Mouse (Mus musculus): ENCODE measurements at regions not wholly inside any gene's neighbourhood (a gene's known extent, or its start where the extent isn't known, plus 50 kb on each side); places are given as distances from the start of the nearest gene placed in this dataset.

- ATAC-seq (replicated peaks; ENCODE audit: low FRiP score, poor library complexity, severe bottlenecking): no peak
Measured at GRCm38 (mm10) chr13:44504455-44504854, 224.8 kb upstream of the Jarid2 start.

GRCm38 (mm10) chr13:44506975-44507374 lies 222.3 kb upstream of the Jarid2 start:
- no peak for ATAC-seq (replicated peaks; ENCODE audit: low FRiP score, poor library complexity, severe bottlenecking)

- no peak for ATAC-seq (replicated peaks; ENCODE audit: low FRiP score, poor library complexity, severe bottlenecking)
Measured at GRCm38 (mm10) chr13:44509526-44510159, 219.6 kb upstream of the Jarid2 start.

GRCm38 (mm10) chr13:44513378-44514285 lies 215.6 kb upstream of the Jarid2 start:
- no peak for ATAC-seq (replicated peaks; ENCODE audit: low FRiP score, poor library complexity, severe bottlenecking)

- ATAC-seq (replicated peaks; ENCODE audit: low FRiP score, poor library complexity, severe bottlenecking): no peak
Measured at GRCm38 (mm10) chr13:44514636-44515158, 214.6 kb upstream of the Jarid2 start.

GRCm38 (mm10) chr13:44516863-44517262 lies 212.4 kb upstream of the Jarid2 start:
- no peak for ATAC-seq (replicated peaks; ENCODE audit: low FRiP score, poor library complexity, severe bottlenecking)

- no peak for ATAC-seq (replicated peaks; ENCODE audit: low FRiP score, poor library complexity, severe bottlenecking)
Measured at GRCm38 (mm10) chr13:44517312-44517711, 212.0 kb upstream of the Jarid2 start.

GRCm38 (mm10) chr13:44518215-44518614 lies 211.1 kb upstream of the Jarid2 start:
- ATAC-seq (replicated peaks; ENCODE audit: low FRiP score, poor library complexity, severe bottlenecking): no peak

- ATAC-seq (replicated peaks; ENCODE audit: low FRiP score, poor library complexity, severe bottlenecking): no peak
Measured at GRCm38 (mm10) chr13:44523516-44523915, 205.8 kb upstream of the Jarid2 start.

GRCm38 (mm10) chr13:44530867-44531564 lies 198.3 kb upstream of the Jarid2 start:
- ATAC-seq (replicated peaks; ENCODE audit: low FRiP score, poor library complexity, severe bottlenecking): no peak

- ATAC-seq (replicated peaks; ENCODE audit: low FRiP score, poor library complexity, severe bottlenecking): no peak
Measured at GRCm38 (mm10) chr13:44532631-44533180, 196.6 kb upstream of the Jarid2 start.

- no peak for ATAC-seq (replicated peaks; ENCODE audit: low FRiP score, poor library complexity, severe bottlenecking)
Measured at GRCm38 (mm10) chr13:44534575-44535080, 194.6 kb upstream of the Jarid2 start.

GRCm38 (mm10) chr13:44535441-44535840 lies 193.8 kb upstream of the Jarid2 start:
- no peak for ATAC-seq (replicated peaks; ENCODE audit: low FRiP score, poor library complexity, severe bottlenecking)

- no peak for ATAC-seq (replicated peaks; ENCODE audit: low FRiP score, poor library complexity, severe bottlenecking)
Measured at GRCm38 (mm10) chr13:44538238-44538637, 191.0 kb upstream of the Jarid2 start.

GRCm38 (mm10) chr13:44540401-44540800 lies 188.9 kb upstream of the Jarid2 start:
- no peak for ATAC-seq (replicated peaks; ENCODE audit: low FRiP score, poor library complexity, severe bottlenecking)

- ATAC-seq (replicated peaks; ENCODE audit: low FRiP score, poor library complexity, severe bottlenecking): no peak
Measured at GRCm38 (mm10) chr13:44541243-44541653, 188.0 kb upstream of the Jarid2 start.

GRCm38 (mm10) chr13:44544786-44545185 lies 184.5 kb upstream of the Jarid2 start:
- ATAC-seq (replicated peaks; ENCODE audit: low FRiP score, poor library complexity, severe bottlenecking): no peak

- no peak for ATAC-seq (replicated peaks; ENCODE audit: low FRiP score, poor library complexity, severe bottlenecking)
Measured at GRCm38 (mm10) chr13:44546289-44546688, 183.0 kb upstream of the Jarid2 start.

- no peak for ATAC-seq (replicated peaks; ENCODE audit: low FRiP score, poor library complexity, severe bottlenecking)
Measured at GRCm38 (mm10) chr13:44548880-44549279, 180.4 kb upstream of the Jarid2 start.

- ATAC-seq (replicated peaks; ENCODE audit: low FRiP score, poor library complexity, severe bottlenecking): no peak
Measured at GRCm38 (mm10) chr13:44553363-44553762, 175.9 kb upstream of the Jarid2 start.
